ENCODE assay signal across 13 mouse cellular contexts in genomic region chr13:83988517-83988916, GRCm38 (mm10).
DNase-seq lines count a peak whose midpoint lies in the region; ATAC-seq lines count a peak whose summit lies in the region.
"Had no signal": no experiment of that assay in that cellular context is flagged by ENCODE, and none has a peak within 500 bp of the region (broad histone marks: within the 10 kb centered on the region; RNA-seq: fewer than 3 reads in every experiment).

No protein-coding gene starts in this region.

- ATAC-seq in forebrain, embryonic 11.5 days (replicated peaks; ENCODE audit: low FRiP score): no peak
- peak; percentile 56 for ATAC-seq in hindbrain, embryonic 16.5 days
- ATAC-seq in neural tube, embryonic 15.5 days (ENCODE audit: low FRiP score): peak; percentile 40; the same call in 1 of the 2 replicates
- ATAC-seq in liver, embryonic 12.5 days: no peak

- peak; percentile 5 for DNase-seq in right cerebral cortex, postnatal 14 days
- DNase-seq in right cerebral cortex, adult 2 months (ENCODE audit: low spot score in 2 of 2): no peak
- DNase-seq in forebrain, embryonic 11.5 days (ENCODE audit: low spot score): no peak
- DNase-seq in lung, postnatal 4 days: no peak
- DNase-seq in heart, adult 18-20 months: no peak
- DNase-seq: adrenal gland, adult 2 months; liver, embryonic 13.5 days; thymus, postnatal 36 days had no signal

- H3K27me3 ChIP-seq in forebrain, embryonic 11.5 days (ENCODE audit: control insufficient read depth, insufficient read depth, low read length): no peaks in the 10 kb centered on the region
- no peaks in the 10 kb centered on the region for H3K27me3 ChIP-seq in hindbrain, embryonic 16.5 days (replicated peaks; ENCODE audit: control insufficient read depth, insufficient read depth, low read length)
- H3K27me3 ChIP-seq in neural tube, embryonic 15.5 days (replicated peaks): no peaks in the 10 kb centered on the region
- no peaks in the 10 kb centered on the region for H3K27me3 ChIP-seq in liver, embryonic 12.5 days (replicated peaks)
- H3K27me3 ChIP-seq: kidney, embryonic 15.5 days; liver, embryonic 13.5 days had no signal

- no peaks in the 10 kb centered on the region for H3K36me3 ChIP-seq in forebrain, embryonic 11.5 days (ENCODE audit: control insufficient read depth, insufficient read depth, low read length)
- no peaks in the 10 kb centered on the region for H3K36me3 ChIP-seq in hindbrain, embryonic 16.5 days (ENCODE audit: control insufficient read depth, insufficient read depth, low read length)
- H3K36me3 ChIP-seq in neural tube, embryonic 15.5 days: no peaks in the 10 kb centered on the region
- H3K36me3 ChIP-seq in liver, embryonic 12.5 days: no peaks in the 10 kb centered on the region
- H3K36me3 ChIP-seq: kidney, embryonic 15.5 days; liver, embryonic 13.5 days had no signal

- WGBS in forebrain, embryonic 11.5 days: 66% methylated on average over 4 of the region's 4 CpGs
- 29% methylated on average over 4 of the region's 4 CpGs for WGBS in hindbrain, embryonic 16.5 days
- whole genome bisulfite sequencing in neural tube, embryonic 15.5 days: 26% methylated on average over 4 of the region's 4 CpGs
- WGBS in liver, embryonic 12.5 days (ENCODE audit: insufficient replicate concordance): 57% methylated on average over 4 of the region's 4 CpGs

- H3K9me3 ChIP-seq in forebrain, embryonic 11.5 days (ENCODE audit: control insufficient read depth, low read length): no peaks in the 10 kb centered on the region
- H3K9me3 ChIP-seq in hindbrain, embryonic 16.5 days (ENCODE audit: control insufficient read depth, low read length): no peaks in the 10 kb centered on the region
- no peaks in the 10 kb centered on the region for H3K9me3 ChIP-seq in neural tube, embryonic 15.5 days (replicated peaks)
- no peaks in the 10 kb centered on the region for H3K9me3 ChIP-seq in liver, embryonic 12.5 days (replicated peaks)
- H3K9me3 ChIP-seq: kidney, embryonic 15.5 days; liver, embryonic 13.5 days had no signal

- H3K4me3 ChIP-seq in forebrain, embryonic 11.5 days (ENCODE audit: low read depth, low read length): no peak overlapping the region
- no peak overlapping the region for H3K4me3 ChIP-seq in hindbrain, embryonic 16.5 days (ENCODE audit: low read length)
- no peak overlapping the region for H3K4me3 ChIP-seq in neural tube, embryonic 15.5 days (replicated peaks)
- no peak overlapping the region for H3K4me3 ChIP-seq in liver, embryonic 12.5 days
- H3K4me3 ChIP-seq: kidney, embryonic 15.5 days; liver, embryonic 13.5 days had no signal

- 0 out of 2 replicates have a peak overlapping the region, but pooled peaks have one; percentile 5 for H3K27ac ChIP-seq in forebrain, embryonic 11.5 days (ENCODE audit: low read depth, low read length)
- H3K27ac ChIP-seq in hindbrain, embryonic 16.5 days (ENCODE audit: low read depth, low read length): peak overlapping the region; percentile 77
- H3K27ac ChIP-seq in neural tube, embryonic 15.5 days (replicated peaks): peak overlapping the region; percentile 85
- H3K27ac ChIP-seq in liver, embryonic 12.5 days: no peak overlapping the region
- H3K27ac ChIP-seq: kidney, embryonic 15.5 days; liver, embryonic 13.5 days; macrophage had no signal

- H3K4me1 ChIP-seq in forebrain, embryonic 11.5 days (replicated peaks; ENCODE audit: control insufficient read depth, insufficient read depth, low read length): peaks cover 6% of the 10 kb centered on the region; the same call in 1 of the 2 replicates
- H3K4me1 ChIP-seq in hindbrain, embryonic 16.5 days (ENCODE audit: control insufficient read depth, insufficient read depth, low read depth, low read length): peaks cover 6% of the 10 kb centered on the region
- peaks cover 16% of the 10 kb centered on the region for H3K4me1 ChIP-seq in neural tube, embryonic 15.5 days
- no peaks in the 10 kb centered on the region for H3K4me1 ChIP-seq in liver, embryonic 12.5 days
- H3K4me1 ChIP-seq: kidney, embryonic 15.5 days; liver, embryonic 13.5 days had no signal

- H3K9ac ChIP-seq in forebrain, embryonic 11.5 days (ENCODE audit: low read length): no peak overlapping the region
- no peak overlapping the region for H3K9ac ChIP-seq in hindbrain, embryonic 16.5 days (ENCODE audit: low read depth, low read length)
- H3K9ac ChIP-seq in neural tube, embryonic 15.5 days (replicated peaks): no peak overlapping the region
- H3K9ac ChIP-seq in liver, embryonic 12.5 days: no peak overlapping the region
- H3K9ac ChIP-seq: kidney, embryonic 15.5 days; liver, embryonic 13.5 days had no signal

- no peak overlapping the region for H3K4me2 ChIP-seq in forebrain, embryonic 11.5 days (ENCODE audit: low read depth, low read length, severe bottlenecking)
- peak overlapping the region; percentile 52; the same call in 1 of the 2 replicates for H3K4me2 ChIP-seq in hindbrain, embryonic 16.5 days (ENCODE audit: low read length)
- H3K4me2 ChIP-seq in neural tube, embryonic 15.5 days: peak overlapping the region; percentile 56
- H3K4me2 ChIP-seq in liver, embryonic 12.5 days: no peak overlapping the region
- H3K4me2 ChIP-seq: liver, embryonic 13.5 days had no signal

Comparison
In these comparisons a context has a peak if more than half of its experiments do, and no peak if none do; other contexts are left out.
1. ATAC-seq: peak in hindbrain, embryonic 16.5 days (single experiment) and neural tube, embryonic 15.5 days (single experiment); none in forebrain, embryonic 11.5 days (single experiment) and liver, embryonic 12.5 days (single experiment).
2. H3K4me2 ChIP-seq: peak in hindbrain, embryonic 16.5 days (single experiment) and neural tube, embryonic 15.5 days (single experiment); none in forebrain, embryonic 11.5 days (single experiment) and liver, embryonic 12.5 days (single experiment).